Mouse (Mus musculus): ENCODE measurements around the gene Ccdc47. TPM values are rescaled to one million over a fixed set of nuclear protein-coding genes. Genes with fewer than 3 reads are reported as not detected.

Gene Ccdc47
- polyA plus RNA-seq, 1 experiment from 2014 or later: 71.0 TPM

DNA sequence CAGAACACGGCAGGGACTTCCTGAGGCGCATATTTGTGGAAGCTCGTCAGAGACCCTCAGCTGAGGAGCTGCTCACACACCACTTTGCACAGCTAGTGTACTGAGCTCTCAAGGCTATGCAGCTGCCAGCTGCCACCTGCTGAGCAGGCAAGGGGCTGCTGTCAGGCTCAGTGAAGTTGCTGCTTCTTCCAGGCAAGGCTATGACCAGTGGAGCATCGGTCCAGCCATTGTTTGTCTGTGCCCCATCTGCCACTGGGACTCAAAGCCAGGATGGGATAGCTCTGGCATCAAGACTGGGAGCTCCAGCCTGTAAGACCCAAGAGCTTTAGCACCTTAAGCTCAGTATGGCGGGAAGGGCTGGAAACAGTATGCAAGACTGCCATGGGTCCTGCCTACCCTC lies 62.1 kb downstream of the Ccdc47 start:
- no peak overlapping the region for H3K9ac ChIP-seq (ENCODE audit: low read length)

GRCm38 (mm10) chr11:106152132-106152531 lies 64.0 kb downstream of the Ccdc47 start:
- Histone ChIP-seq H3K4me3 (ENCODE audit: low read depth, low read length) (no peak overlapping the region), H3K27ac (ENCODE audit: low read depth, low read length) (no peak overlapping the region), H3K36me3 (ENCODE audit: control insufficient read depth, insufficient read depth, low read length) (peaks cover 94% of the 10 kb centered on the region), H3K27me3 (replicated peaks; ENCODE audit: control insufficient read depth, insufficient read depth, low read length) (no peaks in the 10 kb centered on the region), H3K9ac (ENCODE audit: low read length) (no peak overlapping the region), H3K4me1 (ENCODE audit: control insufficient read depth, insufficient read depth, low read length) (no peaks in the 10 kb centered on the region), H3K4me2 (ENCODE audit: low read length) (no peak overlapping the region), H3K9me3 (replicated peaks; ENCODE audit: control insufficient read depth, low read length) (no peaks in the 10 kb centered on the region)
- ATAC-seq: no peak
- no peak for DNase-seq (ENCODE audit: low spot score)
- WGBS: 84% methylated on average over 8 of the region's 8 CpGs

More for the DNA sequence above, 62.1 kb downstream of the Ccdc47 start:
- H3K4me3 ChIP-seq (ENCODE audit: low read depth, low read length): no peak overlapping the region
- ATAC-seq (no peak), DNase-seq (ENCODE audit: low spot score) (no peak)
- H3K9me3 ChIP-seq (replicated peaks; ENCODE audit: control insufficient read depth, low read length): no peaks in the 10 kb centered on the region
- H3K4me1 ChIP-seq (ENCODE audit: control insufficient read depth, insufficient read depth, low read length): peaks cover 8% of the 10 kb centered on the region
- no peaks in the 10 kb centered on the region for H3K27me3 ChIP-seq (replicated peaks; ENCODE audit: control insufficient read depth, insufficient read depth, low read length)
- 84% methylated on average over 5 of the region's 5 CpGs for WGBS
- peaks cover 86% of the 10 kb centered on the region for H3K36me3 ChIP-seq (ENCODE audit: control insufficient read depth, insufficient read depth, low read length)
- no peak overlapping the region for H3K4me2 ChIP-seq (ENCODE audit: low read length)
- H3K27ac ChIP-seq (ENCODE audit: low read depth, low read length): no peak overlapping the region

DNA sequence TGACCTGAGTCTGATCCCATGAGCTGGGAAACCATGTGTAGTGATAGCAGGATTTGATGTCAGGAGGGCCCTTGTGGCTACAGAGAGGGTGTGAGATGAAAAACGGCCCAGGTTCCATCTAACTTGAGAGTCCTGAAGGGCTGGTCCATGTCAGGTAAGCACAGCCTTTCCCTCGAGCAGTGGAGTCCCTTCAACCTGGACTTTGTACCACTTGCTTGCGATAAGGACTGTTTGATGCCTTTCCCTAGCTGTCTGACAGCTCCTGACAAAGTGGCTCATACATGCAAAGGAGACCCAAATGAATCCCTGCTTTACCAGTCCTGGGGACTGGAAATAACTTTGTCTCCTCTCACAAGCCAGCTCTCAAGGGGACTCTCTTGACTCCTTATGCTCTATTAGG lies 64.9 kb downstream of the Ccdc47 start:
- Histone ChIP-seq H3K36me3 (ENCODE audit: control insufficient read depth, insufficient read depth, low read length) (peaks cover 84% of the 10 kb centered on the region), H3K9me3 (replicated peaks; ENCODE audit: control insufficient read depth, low read length) (no peaks in the 10 kb centered on the region), H3K27ac (ENCODE audit: low read depth, low read length) (no peak overlapping the region), H3K4me3 (ENCODE audit: low read depth, low read length) (no peak overlapping the region), H3K4me1 (ENCODE audit: control insufficient read depth, insufficient read depth, low read length) (no peaks in the 10 kb centered on the region), H3K9ac (ENCODE audit: low read length) (no peak overlapping the region), H3K4me2 (ENCODE audit: low read length) (no peak overlapping the region), H3K27me3 (replicated peaks; ENCODE audit: control insufficient read depth, insufficient read depth, low read length) (no peaks in the 10 kb centered on the region)
- ATAC-seq: no peak
- 95% methylated on average over 3 of the region's 3 CpGs for WGBS
- no peak for DNase-seq (ENCODE audit: low spot score)

Other genes starting within 250 kb of the Ccdc47 start
- gene Ace, start 248.4 kb downstream of the Ccdc47 start, polyA plus RNA-seq (2014; fragmentation: Nextera tagmentation; extraction: Ambion mirVana): 1.9 and 3.1 TPM in 2 replicates
- not detected in 2 replicates for gene Ace3, start 221.7 kb downstream of the Ccdc47 start, polyA plus RNA-seq (2014; fragmentation: Nextera tagmentation; extraction: Ambion mirVana)
- gene Kcnh6, start 208.2 kb downstream of the Ccdc47 start, polyA plus RNA-seq (2014; fragmentation: Nextera tagmentation; extraction: Ambion mirVana): 0.48 and 0.57 TPM in 2 replicates
- gene Dcaf7, start 179.5 kb downstream of the Ccdc47 start, polyA plus RNA-seq (2014; fragmentation: Nextera tagmentation; extraction: Ambion mirVana): 76.2 and 93.6 TPM in 2 replicates
- gene Taco1, start 150.3 kb downstream of the Ccdc47 start, polyA plus RNA-seq (2014; fragmentation: Nextera tagmentation; extraction: Ambion mirVana): 5.7 and 7.0 TPM in 2 replicates
- gene Map3k3, start 131.7 kb downstream of the Ccdc47 start, polyA plus RNA-seq (2014; fragmentation: Nextera tagmentation; extraction: Ambion mirVana): 9.0 and 11.0 TPM in 2 replicates
- not detected in 2 replicates for gene Gm10840, start 55.5 kb downstream of the Ccdc47 start, polyA plus RNA-seq (2014; fragmentation: Nextera tagmentation; extraction: Ambion mirVana)
- 223 and 240 TPM in 2 replicates for gene Limd2, start 55.5 kb downstream of the Ccdc47 start, polyA plus RNA-seq (2014; fragmentation: Nextera tagmentation; extraction: Ambion mirVana)
- gene Strada, start 14.2 kb downstream of the Ccdc47 start, polyA plus RNA-seq (2014; fragmentation: Nextera tagmentation; extraction: Ambion mirVana): 31.1 and 34.1 TPM in 2 replicates
- gene Ddx42, start 582 bp upstream of the Ccdc47 start, polyA plus RNA-seq (2014; fragmentation: Nextera tagmentation; extraction: Ambion mirVana): 65.6 and 75.2 TPM in 2 replicates
- 34.6 and 35.8 TPM in 2 replicates for gene Ftsj3, start 39.7 kb upstream of the Ccdc47 start, polyA plus RNA-seq (2014; fragmentation: Nextera tagmentation; extraction: Ambion mirVana)
- 279 and 286 TPM in 2 replicates for gene Psmc5, start 39.8 kb upstream of the Ccdc47 start, polyA plus RNA-seq (2014; fragmentation: Nextera tagmentation; extraction: Ambion mirVana)
- gene Smarcd2, start 56.6 kb upstream of the Ccdc47 start, polyA plus RNA-seq (2014; fragmentation: Nextera tagmentation; extraction: Ambion mirVana): 11.1 and 11.7 TPM in 2 replicates
- 0.05 and 0.22 TPM in 2 replicates for gene Tcam1, start 60.3 kb upstream of the Ccdc47 start, polyA plus RNA-seq (2014; fragmentation: Nextera tagmentation; extraction: Ambion mirVana)
- gene Gh, start 85.5 kb upstream of the Ccdc47 start, polyA plus RNA-seq (2014; fragmentation: Nextera tagmentation; extraction: Ambion mirVana): not detected in 2 replicates
- 0.79 and 0.95 TPM in 2 replicates for gene Cd79b, start 98.4 kb upstream of the Ccdc47 start, polyA plus RNA-seq (2014; fragmentation: Nextera tagmentation; extraction: Ambion mirVana)
- not detected in 2 replicates for gene Scn4a, start 136.9 kb upstream of the Ccdc47 start, polyA plus RNA-seq (2014; fragmentation: Nextera tagmentation; extraction: Ambion mirVana)
- not detected in 2 replicates for gene Prr29, start 149.1 kb upstream of the Ccdc47 start, polyA plus RNA-seq (2014; fragmentation: Nextera tagmentation; extraction: Ambion mirVana)
- 16.0 and 17.9 TPM in 2 replicates for gene Icam2, start 171.7 kb upstream of the Ccdc47 start, polyA plus RNA-seq (2014; fragmentation: Nextera tagmentation; extraction: Ambion mirVana)

All from forebrain, embryonic 14.5 days (tissue).